Mouse (Mus musculus): ENCODE measurements around the gene Fbxw21. TPM values are rescaled to one million over a fixed set of nuclear protein-coding genes. Genes with fewer than 3 reads are reported as not detected.
"Not testable (repeated sequence)": the region's sequence is repeated elsewhere in the genome, so short reads cannot be mapped to it uniquely, and the experiment has no call there.

Fbxw21 gene
- polyA plus RNA-seq, 1 experiment from 2014 or later = not detected

- WGBS = 62% methylated on average over 4 of the region's 4 CpGs
- ATAC-seq (ENCODE audit: insufficient number of reproducible peaks, insufficient read depth, low FRiP score, low read depth) = not testable (repeated sequence)
These were observed 21.4 kb downstream of the Fbxw21 start for GRCm38 (mm10) chr9:109140414-109140813.

GRCm38 (mm10) chr9:109130076-109130475 is 31.8 kb downstream of the Fbxw21 start:
- no peak overlapping the region for H3K27ac ChIP-seq (replicated peaks in 1 of 2; ENCODE audit: control insufficient read depth in 1 of 2, insufficient read depth in 1 of 2, low read depth in 2 of 2, low read length in 2 of 2)
- no peaks in the 10 kb centered on the region for H3K4me1 ChIP-seq (ENCODE audit: control insufficient read depth in 2 of 2, insufficient read depth in 2 of 2, low read length in 2 of 2)
- no peaks in the 10 kb centered on the region for H3K36me3 ChIP-seq (ENCODE audit: control insufficient read depth, insufficient read depth, low read length)
- no peak for ATAC-seq (ENCODE audit: insufficient number of reproducible peaks, insufficient read depth, low FRiP score, low read depth)
- no peaks in the 10 kb centered on the region for H3K9me3 ChIP-seq (ENCODE audit: control insufficient read depth, low read length)
- no peak overlapping the region for H3K9ac ChIP-seq (ENCODE audit: low read length)
- no peak overlapping the region for H3K4me2 ChIP-seq (ENCODE audit: low read length)
- WGBS = 85% methylated on average over 5 of the region's 5 CpGs
- no peaks in the 10 kb centered on the region for H3K27me3 ChIP-seq (ENCODE audit: control insufficient read depth, insufficient read depth, low read length)
- H3K4me3 ChIP-seq (ENCODE audit: control insufficient read depth in 1 of 2, insufficient read depth in 1 of 2, low read depth in 1 of 2, low read length in 2 of 2) = no peak overlapping the region

More at GRCm38 (mm10) chr9:109140414-109140813, 21.4 kb downstream of the Fbxw21 start:
- H3K4me1 ChIP-seq (ENCODE audit: control insufficient read depth in 2 of 2, insufficient read depth in 2 of 2, low read length in 2 of 2); H3K4me2 ChIP-seq (ENCODE audit: low read length); H3K27ac ChIP-seq (replicated peaks in 1 of 2; ENCODE audit: control insufficient read depth in 1 of 2, insufficient read depth in 1 of 2, low read depth in 2 of 2, low read length in 2 of 2); H3K9me3 ChIP-seq (ENCODE audit: control insufficient read depth, low read length); H3K27me3 ChIP-seq (ENCODE audit: control insufficient read depth, insufficient read depth, low read length); H3K36me3 ChIP-seq (ENCODE audit: control insufficient read depth, insufficient read depth, low read length); H3K4me3 ChIP-seq (ENCODE audit: control insufficient read depth in 1 of 2, insufficient read depth in 1 of 2, low read depth in 1 of 2, low read length in 2 of 2); H3K9ac ChIP-seq (ENCODE audit: low read length): not testable (repeated sequence)

- WGBS = 58% methylated on average over 3 of the region's 3 CpGs
- Histone ChIP-seq H3K4me3 (ENCODE audit: control insufficient read depth in 1 of 2, insufficient read depth in 1 of 2, low read depth in 1 of 2, low read length in 2 of 2) (no peak overlapping the region), H3K36me3 (ENCODE audit: control insufficient read depth, insufficient read depth, low read length) (no peaks in the 10 kb centered on the region), H3K9ac (ENCODE audit: low read length) (no peak overlapping the region), H3K4me1 (ENCODE audit: control insufficient read depth in 2 of 2, insufficient read depth in 2 of 2, low read length in 2 of 2) (peaks cover 3 to 5% of the 10 kb centered on the region in 2 experiments; a peak in 1 of 4 replicates), H3K4me2 (ENCODE audit: low read length) (no peak overlapping the region), H3K27me3 (ENCODE audit: control insufficient read depth, insufficient read depth, low read length) (no peaks in the 10 kb centered on the region), H3K27ac (replicated peaks in 1 of 2; ENCODE audit: control insufficient read depth in 1 of 2, insufficient read depth in 1 of 2, low read depth in 2 of 2, low read length in 2 of 2) (no peak overlapping the region), H3K9me3 (ENCODE audit: control insufficient read depth, low read length) (no peaks in the 10 kb centered on the region)
- ATAC-seq (ENCODE audit: insufficient number of reproducible peaks, insufficient read depth, low FRiP score, low read depth) = no peak
These were observed 33.6 kb downstream of the Fbxw21 start for GRCm38 (mm10) chr9:109128211-109128610.

- Histone ChIP-seq H3K27ac (replicated peaks in 1 of 2; ENCODE audit: control insufficient read depth in 1 of 2, insufficient read depth in 1 of 2, low read depth in 2 of 2, low read length in 2 of 2) (no peak overlapping the region), H3K27me3 (ENCODE audit: control insufficient read depth, insufficient read depth, low read length) (no peaks in the 10 kb centered on the region), H3K4me1 (ENCODE audit: control insufficient read depth in 2 of 2, insufficient read depth in 2 of 2, low read length in 2 of 2) (peaks cover 3 to 7% of the 10 kb centered on the region in 2 experiments; a peak in 1 of 4 replicates), H3K36me3 (ENCODE audit: control insufficient read depth, insufficient read depth, low read length) (no peaks in the 10 kb centered on the region), H3K4me3 (ENCODE audit: control insufficient read depth in 1 of 2, insufficient read depth in 1 of 2, low read depth in 1 of 2, low read length in 2 of 2) (no peak overlapping the region), H3K9ac (ENCODE audit: low read length) (no peak overlapping the region), H3K9me3 (ENCODE audit: control insufficient read depth, low read length) (no peaks in the 10 kb centered on the region), H3K4me2 (ENCODE audit: low read length) (no peak overlapping the region)
- no peak for ATAC-seq (ENCODE audit: insufficient number of reproducible peaks, insufficient read depth, low FRiP score, low read depth)
- 71% methylated on average over 4 of the region's 4 CpGs for WGBS
These were observed 34.8 kb downstream of the Fbxw21 start for GRCm38 (mm10) chr9:109127076-109127475.

GRCm38 (mm10) chr9:109125481-109125880 is 36.4 kb downstream of the Fbxw21 start:
- no peaks in the 10 kb centered on the region for H3K36me3 ChIP-seq (ENCODE audit: control insufficient read depth, insufficient read depth, low read length)
- H3K4me3 ChIP-seq (ENCODE audit: control insufficient read depth in 1 of 2, insufficient read depth in 1 of 2, low read depth in 1 of 2, low read length in 2 of 2) = no peak overlapping the region
- WGBS = 61% methylated on average over 3 of the region's 3 CpGs
- H3K9me3 ChIP-seq (ENCODE audit: control insufficient read depth, low read length) = no peaks in the 10 kb centered on the region
- no peak overlapping the region for H3K9ac ChIP-seq (ENCODE audit: low read length)
- no peaks in the 10 kb centered on the region for H3K27me3 ChIP-seq (ENCODE audit: control insufficient read depth, insufficient read depth, low read length)
- no peak overlapping the region for H3K27ac ChIP-seq (replicated peaks in 1 of 2; ENCODE audit: control insufficient read depth in 1 of 2, insufficient read depth in 1 of 2, low read depth in 2 of 2, low read length in 2 of 2)
- H3K4me1 ChIP-seq (ENCODE audit: control insufficient read depth in 2 of 2, insufficient read depth in 2 of 2, low read length in 2 of 2) = peaks cover 3 to 7% of the 10 kb centered on the region in 2 experiments; a peak in 1 of 4 replicates
- no peak for ATAC-seq (ENCODE audit: insufficient number of reproducible peaks, insufficient read depth, low FRiP score, low read depth)
- H3K4me2 ChIP-seq (ENCODE audit: low read length) = no peak overlapping the region

DNA sequence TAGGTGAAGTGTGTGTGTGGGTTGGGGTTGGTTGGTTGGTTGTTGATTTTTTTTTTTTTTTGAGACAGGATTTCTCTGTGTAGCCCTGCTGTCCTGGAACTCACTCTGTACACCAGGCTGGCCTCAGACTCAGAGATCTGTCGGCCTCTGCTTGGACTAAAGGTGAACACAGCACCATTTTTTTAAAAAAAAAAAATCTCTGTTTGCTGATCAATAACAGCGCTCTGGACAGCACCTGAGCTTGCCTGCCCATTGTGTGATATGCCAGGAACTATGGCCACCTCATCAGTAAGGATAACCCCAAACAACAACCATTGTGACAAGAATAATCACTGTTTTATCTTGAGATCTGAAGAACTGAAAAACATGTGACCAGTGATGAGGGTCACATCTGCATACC is 36.8 kb downstream of the Fbxw21 start:
- Histone ChIP-seq H3K27ac (replicated peaks in 1 of 2; ENCODE audit: control insufficient read depth in 1 of 2, insufficient read depth in 1 of 2, low read depth in 2 of 2, low read length in 2 of 2) (no peak overlapping the region), H3K4me2 (ENCODE audit: low read length) (no peak overlapping the region), H3K4me1 (ENCODE audit: control insufficient read depth in 2 of 2, insufficient read depth in 2 of 2, low read length in 2 of 2) (peaks cover 3 to 7% of the 10 kb centered on the region in 2 experiments; a peak in 1 of 4 replicates), H3K9ac (ENCODE audit: low read length) (no peak overlapping the region), H3K27me3 (ENCODE audit: control insufficient read depth, insufficient read depth, low read length) (no peaks in the 10 kb centered on the region), H3K9me3 (ENCODE audit: control insufficient read depth, low read length) (no peaks in the 10 kb centered on the region), H3K4me3 (ENCODE audit: control insufficient read depth in 1 of 2, insufficient read depth in 1 of 2, low read depth in 1 of 2, low read length in 2 of 2) (no peak overlapping the region), H3K36me3 (ENCODE audit: control insufficient read depth, insufficient read depth, low read length) (no peaks in the 10 kb centered on the region)
- 67% methylated on average over 2 of the region's 2 CpGs for WGBS
- no peak for ATAC-seq (ENCODE audit: insufficient number of reproducible peaks, insufficient read depth, low FRiP score, low read depth)

GRCm38 (mm10) chr9:109124164-109124563 is 37.7 kb downstream of the Fbxw21 start:
- Histone ChIP-seq H3K27me3 (ENCODE audit: control insufficient read depth, insufficient read depth, low read length) (no peaks in the 10 kb centered on the region), H3K36me3 (ENCODE audit: control insufficient read depth, insufficient read depth, low read length) (peaks cover 5% of the 10 kb centered on the region; the same call in 1 of the 2 replicates), H3K9me3 (ENCODE audit: control insufficient read depth, low read length) (no peaks in the 10 kb centered on the region), H3K4me3 (ENCODE audit: control insufficient read depth in 1 of 2, insufficient read depth in 1 of 2, low read depth in 1 of 2, low read length in 2 of 2) (no peak overlapping the region), H3K4me1 (ENCODE audit: control insufficient read depth in 2 of 2, insufficient read depth in 2 of 2, low read length in 2 of 2) (peaks cover 3 to 7% of the 10 kb centered on the region in 2 experiments; a peak in 1 of 4 replicates), H3K4me2 (ENCODE audit: low read length) (no peak overlapping the region), H3K9ac (ENCODE audit: low read length) (no peak overlapping the region), H3K27ac (replicated peaks in 1 of 2; ENCODE audit: control insufficient read depth in 1 of 2, insufficient read depth in 1 of 2, low read depth in 2 of 2, low read length in 2 of 2) (no peak overlapping the region)
- WGBS = 79% methylated on average over 3 of the region's 3 CpGs
- no peak for ATAC-seq (ENCODE audit: insufficient number of reproducible peaks, insufficient read depth, low FRiP score, low read depth)

DNA sequence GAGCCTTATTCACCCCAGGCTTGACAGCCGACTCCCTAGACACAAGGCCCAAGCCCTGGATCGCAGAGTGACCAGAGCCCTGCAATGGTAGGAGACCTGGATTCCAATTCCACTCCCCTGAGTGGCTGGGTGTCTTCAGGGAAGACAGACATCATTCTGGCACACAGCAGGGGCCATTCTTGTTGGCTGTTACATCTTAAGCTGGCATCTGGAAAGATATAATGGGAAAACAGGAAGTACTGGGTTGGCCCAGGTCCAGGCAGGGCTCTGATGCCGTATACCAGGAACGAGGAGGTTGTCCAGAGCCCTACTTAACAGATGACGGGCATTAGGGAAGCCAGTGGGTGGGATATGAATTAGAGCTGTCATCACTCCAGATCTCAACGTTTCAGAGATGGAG is 38.6 kb downstream of the Fbxw21 start:
- Histone ChIP-seq H3K36me3 (ENCODE audit: control insufficient read depth, insufficient read depth, low read length) (peaks cover 14% of the 10 kb centered on the region), H3K9me3 (ENCODE audit: control insufficient read depth, low read length) (no peaks in the 10 kb centered on the region), H3K27ac (replicated peaks in 1 of 2; ENCODE audit: control insufficient read depth in 1 of 2, insufficient read depth in 1 of 2, low read depth in 2 of 2, low read length in 2 of 2) (no peak overlapping the region; a peak in 1 of 4 replicates), H3K27me3 (ENCODE audit: control insufficient read depth, insufficient read depth, low read length) (no peaks in the 10 kb centered on the region), H3K4me1 (ENCODE audit: control insufficient read depth in 2 of 2, insufficient read depth in 2 of 2, low read length in 2 of 2) (peaks cover 3 to 7% of the 10 kb centered on the region in 2 experiments; a peak in 1 of 4 replicates), H3K9ac (ENCODE audit: low read length) (no peak overlapping the region), H3K4me3 (ENCODE audit: control insufficient read depth in 1 of 2, insufficient read depth in 1 of 2, low read depth in 1 of 2, low read length in 2 of 2) (no peak overlapping the region), H3K4me2 (ENCODE audit: low read length) (no peak overlapping the region)
- WGBS = 27% methylated on average over 6 of the region's 6 CpGs
- ATAC-seq (ENCODE audit: insufficient number of reproducible peaks, insufficient read depth, low FRiP score, low read depth) = no peak

Data from heart, embryonic 14.5 days (tissue).